Mouse (Mus musculus): Measurements from ENCODE around the gene Slc29a3.

- TF ChIP-seq MAX (IDR thresholded peaks at IDR 0.05) (no peak), FOSL1 (IDR thresholded peaks at IDR 0.05; ENCODE audit: insufficient read depth, low read length, poor library complexity, severe bottlenecking) (no peak), USF1 (IDR thresholded peaks at IDR 0.05; ENCODE audit: low read depth) (no peak), MYOD1 (IDR thresholded peaks at IDR 0.05; ENCODE audit: control insufficient read depth, insufficient read length, low read depth) (no peak), CTCF (IDR thresholded peaks at IDR 0.05; ENCODE audit: control insufficient read depth, insufficient read depth, insufficient read length) (no peak), CEBPB (IDR thresholded peaks at IDR 0.05; ENCODE audit: low read depth) (no peak)
These were observed 43.4 kb upstream of the Slc29a3 start for GRCm38 (mm10) chr10:60796028-60796427.

All from C2C12 (cell line).